Mouse (Mus musculus) embryonic facial prominence, embryonic 14.5 days (tissue): ENCODE results near the gene Mapk14. TPM values are rescaled to one million over a fixed set of nuclear protein-coding genes. Genes with fewer than 3 reads are reported as not detected.

Experiments used
- ATAC-seq: fragments of 200-750 bp; cut with Nextera tagmentation; 2 replicates; pipeline ENCODE4 v1.8.0; 2017; ENCODE audit warnings: low read depth, moderate number of reproducible peaks, moderate TSS enrichment
- DNase-seq: peaks from one replicate; pipeline ENCODE4 v3.0.0-alpha.2; 2015; ENCODE audit warnings: low spot score
- H3K27ac ChIP-seq: fragments of 300-500 bp; sonication (generic); replicated peaks from 2 replicates; pipeline ENCODE4 v1.5.1; 2014; ENCODE audit warnings: low read depth, mild to moderate bottlenecking, low read length, moderate library complexity
- H3K27me3 ChIP-seq: fragments of 300-500 bp; sonication (generic); replicated peaks from 2 replicates; pipeline ENCODE4 v1.6.1; 2014; ENCODE audit warnings: low read length; ENCODE audit not compliant: control insufficient read depth, insufficient read depth
- H3K36me3 ChIP-seq: fragments of 300-500 bp; sonication (generic); 2 replicates; pipeline ENCODE4 v1.6.1; 2014; ENCODE audit warnings: low read length, mixed read lengths; ENCODE audit not compliant: control insufficient read depth, insufficient read depth
- H3K4me1 ChIP-seq: fragments of 300-500 bp; sonication (generic); 2 replicates; pipeline ENCODE4 v1.6.1; 2014; ENCODE audit warnings: antibody characterized with exemption, low read length; ENCODE audit not compliant: control insufficient read depth, insufficient read depth
- H3K4me2 ChIP-seq: fragments of 300-500 bp; sonication (generic); 2 replicates; pipeline ENCODE4 v1.6.1; 2014; ENCODE audit warnings: low read depth, mild to moderate bottlenecking, low read length, moderate library complexity, mixed read lengths
- H3K4me3 ChIP-seq: fragments of 300-500 bp; sonication (generic); 2 replicates; pipeline ENCODE4 v1.5.1; 2014; ENCODE audit warnings: low read depth, mild to moderate bottlenecking, low read length
- H3K9ac ChIP-seq: fragments of 300-500 bp; sonication (generic); 2 replicates; pipeline ENCODE4 v1.6.1; 2014; ENCODE audit warnings: low read depth, mild to moderate bottlenecking, low read length, moderate library complexity, mixed read lengths
- H3K9me3 ChIP-seq: fragments of 300-500 bp; sonication (generic); 2 replicates; pipeline ENCODE4 v1.6.1; 2016; ENCODE audit warnings: low read length; ENCODE audit not compliant: control insufficient read depth
- WGBS: fragments of 180-500 bp; shearing (Covaris S2); extraction: QIAGEN DNeasy Blood & Tissue Kit; methylation state at CpG from one replicate; pipeline ENCODE4 v1.1.7; 2014; 5-methylcytosine and 5-hydroxymethylcytosine counted together
- polyA plus RNA-seq: library from polyadenylated mRNA; unstranded; fragments of >200 nt; fragmentation: Nextera tagmentation; extraction: Ambion mirVana; gene quantifications from 2 replicates; pipeline ENCODE4 v1.2.1, GENCODE M21; 2014

Gene Mapk14
- polyA plus RNA-seq, 1 experiment from 2014 or later, result 52.8 TPM

GRCm38 (mm10) chr17:28737973-28738372, 46.8 kb downstream of the Mapk14 start:
- no peaks in the 10 kb centered on the region for H3K27me3 ChIP-seq
- H3K9me3 ChIP-seq, result no peaks in the 10 kb centered on the region
- peaks cover 80% of the 10 kb centered on the region for H3K36me3 ChIP-seq
- H3K4me3 ChIP-seq, result no peak overlapping the region
- no peak overlapping the region for H3K9ac ChIP-seq
- H3K4me1 ChIP-seq, result no peaks in the 10 kb centered on the region
- no peak for ATAC-seq
- 81% methylated on average over 4 of the region's 4 CpGs for WGBS
- H3K27ac ChIP-seq, result no peak overlapping the region
- no peak for DNase-seq
- H3K4me2 ChIP-seq, result no peak overlapping the region

DNA sequence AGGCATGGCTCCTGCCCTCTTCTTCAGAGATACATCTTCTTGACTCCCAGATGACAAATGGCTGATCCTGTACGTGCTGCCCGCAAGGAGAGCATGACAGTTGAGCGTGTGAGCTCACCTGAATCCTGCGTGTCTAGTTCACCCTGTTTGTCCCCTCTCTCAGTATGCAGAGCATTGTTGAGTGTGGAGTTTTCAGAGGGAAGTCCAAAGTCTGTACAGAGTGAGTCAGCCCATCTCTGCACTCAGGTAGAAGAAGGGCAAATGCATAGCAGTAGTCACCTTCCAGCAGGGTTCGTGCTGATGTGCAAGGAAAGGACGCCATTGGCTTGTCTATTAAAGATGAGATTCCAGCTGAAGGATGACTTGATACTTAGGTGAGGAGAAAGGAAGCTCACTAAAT, 48.1 kb downstream of the Mapk14 start:
- 92% methylated on average over 6 of the region's 6 CpGs for WGBS
- Histone ChIP-seq H3K9ac (no peak overlapping the region), H3K27me3 (no peaks in the 10 kb centered on the region), H3K4me2 (no peak overlapping the region), H3K4me1 (no peaks in the 10 kb centered on the region), H3K9me3 (no peaks in the 10 kb centered on the region), H3K36me3 (peaks cover 83% of the 10 kb centered on the region), H3K4me3 (no peak overlapping the region), H3K27ac (no peak overlapping the region)
- DNase-seq (no peak), ATAC-seq (no peak)

DNA sequence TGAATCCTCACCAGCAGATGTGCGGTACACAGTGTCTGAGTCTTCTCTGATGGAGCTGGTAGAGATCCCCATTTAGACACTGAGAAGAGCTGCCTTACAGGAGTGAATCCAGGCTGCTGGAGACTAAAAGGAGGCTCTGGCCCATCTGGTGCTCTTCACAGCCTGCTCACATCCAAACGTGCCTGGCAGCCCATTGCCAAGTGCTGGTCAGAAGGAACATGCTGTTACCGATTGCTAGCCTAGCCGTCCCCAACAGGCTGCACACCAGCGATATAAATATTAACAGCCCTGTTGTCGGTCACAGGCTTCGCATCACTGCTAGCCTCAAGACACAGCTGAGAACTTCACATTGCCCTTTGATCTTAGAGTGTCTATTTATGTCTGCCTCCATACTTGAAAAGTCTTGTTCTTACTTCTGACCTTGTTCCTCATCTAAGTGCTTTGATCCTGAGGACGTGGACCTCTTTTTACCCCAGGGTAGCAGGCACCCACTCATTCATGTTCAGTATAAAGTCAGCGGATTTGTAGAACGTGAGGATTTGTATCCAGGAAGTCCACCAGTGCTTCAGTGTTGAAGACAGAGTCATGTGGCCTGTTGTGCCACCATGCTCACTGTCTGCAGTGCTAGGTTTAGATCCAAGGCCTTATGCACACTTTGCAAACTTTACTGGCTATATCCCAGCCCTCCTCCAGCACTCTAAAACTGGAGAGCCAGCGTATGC, 52.2 kb downstream of the Mapk14 start:
- no peaks in the 10 kb centered on the region for H3K27me3 ChIP-seq
- H3K4me2 ChIP-seq, result no peak overlapping the region
- WGBS, result 93% methylated on average over 11 of the region's 11 CpGs
- no peak overlapping the region for H3K9ac ChIP-seq
- H3K27ac ChIP-seq, result no peak overlapping the region
- DNase-seq, result no peak
- no peak overlapping the region for H3K4me3 ChIP-seq
- no peak for ATAC-seq
- no peaks in the 10 kb centered on the region for H3K9me3 ChIP-seq
- peaks cover 97% of the 10 kb centered on the region for H3K36me3 ChIP-seq
- no peaks in the 10 kb centered on the region for H3K4me1 ChIP-seq

- H3K9me3 ChIP-seq, result no peaks in the 10 kb centered on the region
- H3K4me1 ChIP-seq, result no peaks in the 10 kb centered on the region
- no peak overlapping the region for H3K9ac ChIP-seq
- no peak overlapping the region for H3K4me3 ChIP-seq
- no peaks in the 10 kb centered on the region for H3K27me3 ChIP-seq
- DNase-seq (no peak), ATAC-seq (no peak)
- H3K4me2 ChIP-seq, result no peak overlapping the region
- H3K27ac ChIP-seq, result no peak overlapping the region
- WGBS, result 87% methylated on average over 9 of the region's 9 CpGs
- peaks cover 97% of the 10 kb centered on the region for H3K36me3 ChIP-seq
Measured at GRCm38 (mm10) chr17:28743916-28744315, 52.8 kb downstream of the Mapk14 start.

DNA sequence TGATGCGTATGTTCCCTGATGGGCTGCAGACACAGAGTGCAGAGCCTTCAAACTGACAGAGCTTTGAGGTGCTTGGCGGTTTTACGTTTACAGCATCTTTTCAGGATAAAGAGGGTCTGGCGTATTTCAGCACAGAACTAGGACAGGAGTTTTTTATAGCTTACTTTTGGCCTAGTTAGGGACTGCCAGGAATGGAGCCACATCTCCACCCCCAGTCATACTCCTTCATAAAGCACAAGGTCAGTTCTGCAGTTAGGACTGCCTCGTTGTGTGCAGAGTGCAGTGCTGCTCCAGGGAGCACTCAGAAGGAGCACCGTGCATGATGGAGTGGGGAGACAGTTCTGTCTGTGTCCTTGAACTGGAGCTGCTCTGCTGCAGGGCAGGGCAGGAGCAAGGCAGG, 54.6 kb downstream of the Mapk14 start:
- Histone ChIP-seq H3K4me2 (no peak overlapping the region), H3K4me1 (no peaks in the 10 kb centered on the region), H3K9ac (no peak overlapping the region), H3K36me3 (peaks cover 83% of the 10 kb centered on the region), H3K9me3 (no peaks in the 10 kb centered on the region), H3K27me3 (no peaks in the 10 kb centered on the region), H3K4me3 (no peak overlapping the region), H3K27ac (no peak overlapping the region)
- ATAC-seq (no peak), DNase-seq (no peak)
- WGBS, result 87% methylated on average over 6 of the region's 6 CpGs

- H3K4me1 ChIP-seq, result no peaks in the 10 kb centered on the region
- DNase-seq, result no peak
Measured at GRCm38 (mm10) chr17:28748001-28748400, 56.9 kb downstream of the Mapk14 start.

DNA sequence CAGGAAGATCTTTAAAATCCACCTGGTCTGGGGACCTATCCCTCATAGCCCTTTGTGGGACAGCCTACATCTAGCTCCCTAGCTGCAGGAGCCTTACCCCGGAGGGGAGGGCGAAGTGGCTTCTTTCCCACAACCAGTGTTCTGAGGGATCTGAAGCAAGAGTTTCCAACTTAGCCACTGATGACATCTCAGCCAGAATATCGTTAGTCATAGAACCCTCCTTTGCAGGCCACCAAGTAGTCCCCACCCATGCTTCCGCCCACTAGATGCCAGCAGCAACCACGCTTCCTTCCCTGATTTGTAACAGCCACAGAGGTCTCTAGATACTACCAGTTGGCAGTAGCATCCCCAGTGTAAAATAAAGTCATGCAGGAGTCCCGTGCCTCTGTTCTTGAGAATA, 59.5 kb downstream of the Mapk14 start:
- Histone ChIP-seq H3K9ac (no peak overlapping the region), H3K4me1 (no peaks in the 10 kb centered on the region), H3K9me3 (no peaks in the 10 kb centered on the region), H3K4me2 (no peak overlapping the region), H3K27me3 (no peaks in the 10 kb centered on the region), H3K36me3 (peaks cover 36% of the 10 kb centered on the region), H3K4me3 (no peak overlapping the region), H3K27ac (no peak overlapping the region)
- DNase-seq (no peak), ATAC-seq (no peak)
- 77% methylated on average over 6 of the region's 6 CpGs for WGBS

More at GRCm38 (mm10) chr17:28748001-28748400, 56.9 kb downstream of the Mapk14 start:
- no peak overlapping the region for H3K4me2 ChIP-seq
- H3K9me3 ChIP-seq, result no peaks in the 10 kb centered on the region
- WGBS, result 88% methylated on average over 4 of the region's 4 CpGs
- H3K27me3 ChIP-seq, result no peaks in the 10 kb centered on the region
- no peak overlapping the region for H3K9ac ChIP-seq
- H3K4me3 ChIP-seq, result no peak overlapping the region
- H3K36me3 ChIP-seq, result peaks cover 62% of the 10 kb centered on the region
- H3K27ac ChIP-seq, result no peak overlapping the region
- ATAC-seq, result no peak

GRCm38 (mm10) chr17:28756447-28756846, 65.3 kb downstream of the Mapk14 start:
- Histone ChIP-seq H3K9me3 (no peaks in the 10 kb centered on the region), H3K4me2 (no peak overlapping the region), H3K36me3 (no peaks in the 10 kb centered on the region), H3K9ac (no peak overlapping the region), H3K27ac (no peak overlapping the region), H3K4me3 (no peak overlapping the region), H3K27me3 (no peaks in the 10 kb centered on the region), H3K4me1 (no peaks in the 10 kb centered on the region)
- DNase-seq (no peak), ATAC-seq (no peak)
- WGBS, result 56% methylated on average over 5 of the region's 5 CpGs

DNA sequence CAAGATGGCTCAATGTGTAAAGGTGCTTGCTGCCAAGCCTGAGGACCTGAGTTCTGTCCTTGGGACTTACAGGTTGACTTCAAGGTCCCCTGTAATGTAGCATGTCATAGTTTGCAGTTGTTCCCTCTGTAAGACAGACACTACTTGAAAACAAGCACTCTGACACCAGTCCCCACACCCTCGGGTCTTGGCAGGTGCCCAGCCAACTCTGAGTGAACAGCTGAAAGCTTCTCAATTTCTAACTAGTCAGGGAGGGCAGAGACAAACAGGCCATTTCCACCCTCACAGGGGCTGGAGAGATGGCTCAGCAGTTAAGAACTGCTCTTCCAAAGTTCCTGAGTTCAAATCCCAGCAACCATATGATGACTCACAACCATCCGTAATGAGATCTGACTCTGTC, 66.3 kb downstream of the Mapk14 start:
- H3K9me3 ChIP-seq, result no peaks in the 10 kb centered on the region
- no peaks in the 10 kb centered on the region for H3K36me3 ChIP-seq
- H3K4me2 ChIP-seq, result no peak overlapping the region
- WGBS, result 73% methylated on average over 2 of the region's 2 CpGs
- DNase-seq, result peak; percentile 46
- no peak for ATAC-seq
- no peaks in the 10 kb centered on the region for H3K4me1 ChIP-seq
- no peaks in the 10 kb centered on the region for H3K27me3 ChIP-seq
- no peak overlapping the region for H3K4me3 ChIP-seq
- no peak overlapping the region for H3K27ac ChIP-seq
- H3K9ac ChIP-seq, result no peak overlapping the region
